Mouse (Mus musculus) midbrain, embryonic 16.5 days (tissue): ENCODE data around the gene Zfp800. TPM values are rescaled to one million over a fixed set of nuclear protein-coding genes. Genes with fewer than 3 reads are reported as not detected.

Experiments
- ATAC-seq: fragments of 200-750 bp; cut with Nextera tagmentation; 2 replicates; pipeline ENCODE4 v1.8.0; 2017; ENCODE audit warnings: moderate TSS enrichment
- H3K27ac ChIP-seq: fragments of 300-500 bp; sonication (generic); 2 replicates; pipeline ENCODE4 v1.5.1; 2014; ENCODE audit warnings: mild to moderate bottlenecking, low read length, mixed read lengths
- H3K27me3 ChIP-seq: fragments of 300-500 bp; sonication (generic); 2 replicates; pipeline ENCODE4 v1.6.1; 2014; ENCODE audit warnings: low read depth, low read length, mixed read lengths; ENCODE audit not compliant: control insufficient read depth, insufficient read depth
- H3K36me3 ChIP-seq: fragments of 300-500 bp; sonication (generic); 2 replicates; pipeline ENCODE4 v1.6.1; 2014; ENCODE audit warnings: mild to moderate bottlenecking, low read length, moderate library complexity, mixed read lengths; ENCODE audit not compliant: control insufficient read depth, insufficient read depth
- H3K4me1 ChIP-seq: fragments of 300-500 bp; sonication (generic); 2 replicates; pipeline ENCODE4 v1.6.1; 2014; ENCODE audit warnings: mild to moderate bottlenecking, low read length, mixed read lengths; ENCODE audit not compliant: control insufficient read depth, insufficient read depth
- H3K4me2 ChIP-seq: fragments of 300-500 bp; sonication (generic); 2 replicates; pipeline ENCODE4 v1.6.1; 2014; ENCODE audit warnings: mild to moderate bottlenecking, low read length, mixed read lengths
- H3K4me3 ChIP-seq: fragments of 300-500 bp; sonication (generic); 2 replicates; pipeline ENCODE4 v1.5.1; 2014; ENCODE audit warnings: low read depth, mild to moderate bottlenecking, low read length, moderate library complexity, mixed read lengths
- H3K9ac ChIP-seq: fragments of 300-500 bp; sonication (generic); 2 replicates; pipeline ENCODE4 v1.6.1; 2014; ENCODE audit warnings: low read depth, low read length, mixed read lengths
- H3K9me3 ChIP-seq: fragments of 300-500 bp; sonication (generic); replicated peaks from 2 replicates; pipeline ENCODE4 v1.6.1; 2014; ENCODE audit warnings: mild to moderate bottlenecking, low read length, mixed read lengths; ENCODE audit not compliant: control insufficient read depth, poor library complexity, severe bottlenecking
- WGBS: fragments of 180-500 bp; shearing (Covaris S2); extraction: QIAGEN DNeasy Blood & Tissue Kit; methylation state at CpG from one replicate; pipeline ENCODE4 v1.1.7; 2014; 5-methylcytosine and 5-hydroxymethylcytosine counted together
- polyA plus RNA-seq: library from polyadenylated mRNA; unstranded; fragments of >200 nt; fragmentation: Nextera tagmentation; extraction: Ambion mirVana; gene quantifications from 2 replicates; pipeline ENCODE4 v1.2.1, GENCODE M21; 2015

The Zfp800 gene
- polyA plus RNA-seq, 1 experiment from 2014 or later, result 16.6 TPM

GRCm38 (mm10) chr6:28423313-28423712 is 25.5 kb upstream of the Zfp800 start, which contains the start of gene Arf5:
Arf5 (plus strand) TSS chr6:28423560.
- Histone ChIP-seq H3K4me1 (peaks cover 34% of the 10 kb centered on the region), H3K27ac (peak within 1 kb of the TSS; percentile 82), H3K4me3 (peak within 1 kb of the TSS; percentile 86), H3K4me2 (peak within 1 kb of the TSS; percentile 79), H3K9me3 (no peaks in the 10 kb centered on the region), H3K27me3 (no peaks in the 10 kb centered on the region), H3K9ac (peak within 1 kb of the TSS; percentile 97), H3K36me3 (peaks cover 10% of the 10 kb centered on the region; the same call in 1 of the 2 replicates)
- ATAC-seq, result peak; percentile 69
- WGBS, result 0% methylated on average over 41 of the region's 42 CpGs

- Histone ChIP-seq H3K36me3 (peaks cover 15% of the 10 kb centered on the region), H3K27me3 (no peaks in the 10 kb centered on the region), H3K4me3 (peak overlapping the region; percentile 86), H3K27ac (no peak overlapping the region; the same call in 1 of the 2 replicates), H3K9me3 (no peaks in the 10 kb centered on the region), H3K9ac (no peak overlapping the region), H3K4me2 (peak overlapping the region; percentile 79), H3K4me1 (peaks cover 34% of the 10 kb centered on the region)
- 72% methylated on average over 15 of the region's 15 CpGs for WGBS
- no peak for ATAC-seq
These were observed 25.0 kb upstream of the Zfp800 start for GRCm38 (mm10) chr6:28422651-28423290.

GRCm38 (mm10) chr6:28421469-28422000 is 23.7 kb upstream of the Zfp800 start:
- H3K4me3 ChIP-seq, result peak overlapping the region; percentile 75
- peak overlapping the region; percentile 44; the same call in 1 of the 2 replicates for H3K27ac ChIP-seq
- H3K4me2 ChIP-seq, result peak overlapping the region; percentile 82
- H3K27me3 ChIP-seq, result no peaks in the 10 kb centered on the region
- 0% methylated on average over 23 of the region's 27 CpGs for WGBS
- ATAC-seq, result peak; percentile 90
- peaks cover 34% of the 10 kb centered on the region for H3K4me1 ChIP-seq
- peak overlapping the region; percentile 80 for H3K9ac ChIP-seq
- H3K36me3 ChIP-seq, result peaks cover 15% of the 10 kb centered on the region
- no peaks in the 10 kb centered on the region for H3K9me3 ChIP-seq

- H3K4me3 ChIP-seq, result peak overlapping the region; percentile 75
- H3K9ac ChIP-seq, result peak overlapping the region; percentile 80
- peaks cover 34% of the 10 kb centered on the region for H3K4me1 ChIP-seq
- no peaks in the 10 kb centered on the region for H3K9me3 ChIP-seq
- H3K36me3 ChIP-seq, result peaks cover 13% of the 10 kb centered on the region
- no peak for ATAC-seq
- peak overlapping the region; percentile 82 for H3K4me2 ChIP-seq
- WGBS, result 26% methylated on average over 13 of the region's 13 CpGs
- no peak overlapping the region for H3K27ac ChIP-seq
- no peaks in the 10 kb centered on the region for H3K27me3 ChIP-seq
These were observed 23.1 kb upstream of the Zfp800 start for GRCm38 (mm10) chr6:28420865-28421264.

GRCm38 (mm10) chr6:28420361-28420760 is 22.6 kb upstream of the Zfp800 start:
- Histone ChIP-seq H3K27ac (no peak overlapping the region), H3K4me3 (peak overlapping the region; percentile 75), H3K36me3 (peaks cover 19% of the 10 kb centered on the region), H3K27me3 (no peaks in the 10 kb centered on the region), H3K9me3 (no peaks in the 10 kb centered on the region), H3K4me1 (peaks cover 34% of the 10 kb centered on the region), H3K4me2 (peak overlapping the region; percentile 82), H3K9ac (no peak overlapping the region; the same call in 1 of the 2 replicates)
- 86% methylated on average over 17 of the region's 17 CpGs for WGBS
- no peak for ATAC-seq

- WGBS, result 83% methylated on average over 2 of the region's 2 CpGs
- Histone ChIP-seq H3K4me3 (no peak overlapping the region), H3K9ac (no peak overlapping the region), H3K27ac (no peak overlapping the region), H3K36me3 (peaks cover 22% of the 10 kb centered on the region), H3K4me2 (peak overlapping the region; percentile 82), H3K4me1 (peaks cover 30% of the 10 kb centered on the region), H3K27me3 (no peaks in the 10 kb centered on the region), H3K9me3 (no peaks in the 10 kb centered on the region)
- no peak for ATAC-seq
These were observed 21.9 kb upstream of the Zfp800 start for GRCm38 (mm10) chr6:28419673-28420072.

- peaks cover 24% of the 10 kb centered on the region for H3K4me1 ChIP-seq
- peaks cover 22% of the 10 kb centered on the region for H3K36me3 ChIP-seq
- no peaks in the 10 kb centered on the region for H3K9me3 ChIP-seq
- no peak overlapping the region for H3K4me2 ChIP-seq
- no peak overlapping the region for H3K27ac ChIP-seq
- WGBS, result 90% methylated on average over 14 of the region's 14 CpGs
- no peak overlapping the region for H3K4me3 ChIP-seq
- no peak overlapping the region for H3K9ac ChIP-seq
- ATAC-seq, result no peak
- no peaks in the 10 kb centered on the region for H3K27me3 ChIP-seq
These were observed 20.6 kb upstream of the Zfp800 start for GRCm38 (mm10) chr6:28418449-28418848.

GRCm38 (mm10) chr6:28416981-28417380 is 19.2 kb upstream of the Zfp800 start:
- Histone ChIP-seq H3K4me2 (no peak overlapping the region), H3K36me3 (peaks cover 22% of the 10 kb centered on the region), H3K4me3 (no peak overlapping the region), H3K9me3 (no peaks in the 10 kb centered on the region), H3K4me1 (peaks cover 19% of the 10 kb centered on the region), H3K27ac (no peak overlapping the region), H3K9ac (no peak overlapping the region), H3K27me3 (no peaks in the 10 kb centered on the region)
- no peak for ATAC-seq
- WGBS, result 84% methylated on average over 4 of the region's 4 CpGs

GRCm38 (mm10) chr6:28411236-28411635 is 13.4 kb upstream of the Zfp800 start:
- no peak overlapping the region for H3K9ac ChIP-seq
- H3K27ac ChIP-seq, result no peak overlapping the region
- 76% methylated on average over 2 of the region's 2 CpGs for WGBS
- no peaks in the 10 kb centered on the region for H3K27me3 ChIP-seq
- no peaks in the 10 kb centered on the region for H3K9me3 ChIP-seq
- ATAC-seq, result no peak
- peaks cover 9% of the 10 kb centered on the region for H3K36me3 ChIP-seq
- no peaks in the 10 kb centered on the region for H3K4me1 ChIP-seq
- H3K4me3 ChIP-seq, result no peak overlapping the region
- H3K4me2 ChIP-seq, result no peak overlapping the region
